Mouse (Mus musculus): Measurements from ENCODE around the gene Tat. TPM values are rescaled to one million over a fixed set of nuclear protein-coding genes. Genes with fewer than 3 reads are reported as not detected.

Gene Tat
- polyA plus RNA-seq, 1 experiment: not detected

GRCm38 (mm10) chr8:109961693-109962367 lies 28.4 kb upstream of the Tat start, which contains the start of gene Marveld3:
TSS of gene Marveld3 (minus strand) at chr8:109962203.
- peaks cover 5% of the 10 kb centered on the region; the same call in 1 of the 2 replicates for H3K4me1 ChIP-seq (ENCODE audit: control insufficient read depth, insufficient read depth, insufficient read length)
- H3K36me3 ChIP-seq (ENCODE audit: control insufficient read depth, insufficient read depth, low read length): no peaks in the 10 kb centered on the region
- H3K27me3 ChIP-seq (ENCODE audit: control insufficient read depth, insufficient read depth, low read length): peaks cover 7% of the 10 kb centered on the region
- peak within 1 kb of the TSS; percentile 35; the same call in 1 of the 2 replicates for H3K4me3 ChIP-seq (ENCODE audit: extremely low read depth, insufficient read depth, insufficient read length)
- no peak within 1 kb of the TSS for H3K27ac ChIP-seq (ENCODE audit: insufficient read depth, low read length)
- TF ChIP-seq POLR2A (IDR thresholded peaks at IDR 0.05; ENCODE audit: low read depth, low read length) (no peak), CTCF (IDR thresholded peaks at IDR 0.05; ENCODE audit: extremely low read depth, insufficient read depth, insufficient read length, insufficient replicate concordance) (peak; percentile 62; the same call in 1 of the 2 replicates)
- DNase-seq (ENCODE audit: low read depth in 1 of 2, low spot score in 2 of 2): peak in 1 of 2 experiments; percentile 18
- WGBS: 9% methylated on average over 64 of the region's 64 CpGs

DNA sequence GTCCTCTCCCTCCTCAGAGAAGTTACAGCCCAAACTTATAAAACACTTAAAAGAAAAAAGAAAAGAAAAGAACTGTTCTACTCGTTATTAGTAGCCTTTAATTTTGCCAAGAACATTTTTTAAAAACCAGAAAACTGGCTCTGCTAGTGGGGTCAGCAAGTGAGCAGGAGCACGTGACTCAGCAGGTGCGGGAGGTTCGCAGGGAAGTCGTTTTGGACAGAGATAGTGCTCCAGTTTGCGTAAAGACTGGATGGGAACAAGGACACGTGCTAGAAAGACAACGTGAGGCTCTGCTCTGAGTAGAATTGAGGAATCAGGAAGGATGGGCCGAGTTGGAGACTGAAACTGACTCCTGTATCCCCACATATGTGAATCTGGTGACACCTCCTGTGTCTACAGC lies 27.3 kb upstream of the Tat start:
- Histone ChIP-seq H3K4me1 (ENCODE audit: control insufficient read depth, insufficient read depth, insufficient read length) (peaks cover 5% of the 10 kb centered on the region; the same call in 1 of the 2 replicates), H3K4me3 (ENCODE audit: extremely low read depth, insufficient read depth, insufficient read length) (no peak overlapping the region), H3K27ac (ENCODE audit: insufficient read depth, low read length) (no peak overlapping the region), H3K36me3 (ENCODE audit: control insufficient read depth, insufficient read depth, low read length) (no peaks in the 10 kb centered on the region), H3K27me3 (ENCODE audit: control insufficient read depth, insufficient read depth, low read length) (peaks cover 7% of the 10 kb centered on the region)
- WGBS: 67% methylated on average over 9 of the region's 9 CpGs
- no peak for TF ChIP-seq POLR2A (IDR thresholded peaks at IDR 0.05; ENCODE audit: low read depth, low read length)
- TF ChIP-seq CTCF (IDR thresholded peaks at IDR 0.05; ENCODE audit: extremely low read depth, insufficient read depth, insufficient read length, insufficient replicate concordance): no peak
- no peak for DNase-seq (ENCODE audit: low read depth in 1 of 2, low spot score in 2 of 2)

DNA sequence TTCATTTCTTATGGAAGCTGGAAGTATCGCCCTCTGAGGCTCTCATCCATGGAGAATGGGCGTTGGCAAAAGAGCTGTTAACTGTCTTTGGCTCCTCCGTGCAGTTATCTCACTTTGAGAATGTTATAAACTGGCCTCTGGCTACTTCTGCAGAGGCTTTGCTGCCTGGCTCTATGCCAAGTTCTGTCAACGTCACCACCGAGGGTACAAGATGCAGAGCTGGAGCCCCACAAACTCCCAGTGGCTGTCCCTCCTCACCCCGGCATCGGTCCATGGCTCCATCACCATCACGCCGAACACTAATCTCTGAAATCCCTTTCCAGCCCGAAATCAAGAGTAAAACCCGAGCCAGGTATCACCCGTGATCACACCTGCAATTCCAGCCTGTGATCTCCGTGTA lies 26.8 kb upstream of the Tat start:
- no peak overlapping the region for H3K4me3 ChIP-seq (ENCODE audit: extremely low read depth, insufficient read depth, insufficient read length)
- peaks cover 5% of the 10 kb centered on the region; the same call in 1 of the 2 replicates for H3K4me1 ChIP-seq (ENCODE audit: control insufficient read depth, insufficient read depth, insufficient read length)
- no peak for DNase-seq (ENCODE audit: low read depth in 1 of 2, low spot score in 2 of 2)
- H3K27me3 ChIP-seq (ENCODE audit: control insufficient read depth, insufficient read depth, low read length): peaks cover 7% of the 10 kb centered on the region
- TF ChIP-seq POLR2A (IDR thresholded peaks at IDR 0.05; ENCODE audit: low read depth, low read length) (no peak), CTCF (IDR thresholded peaks at IDR 0.05; ENCODE audit: extremely low read depth, insufficient read depth, insufficient read length, insufficient replicate concordance) (no peak)
- H3K27ac ChIP-seq (ENCODE audit: insufficient read depth, low read length): no peak overlapping the region
- H3K36me3 ChIP-seq (ENCODE audit: control insufficient read depth, insufficient read depth, low read length): no peaks in the 10 kb centered on the region
- WGBS: 72% methylated on average over 13 of the region's 13 CpGs

GRCm38 (mm10) chr8:109964106-109964505 lies 26.1 kb upstream of the Tat start:
- no peak overlapping the region for H3K4me3 ChIP-seq (ENCODE audit: extremely low read depth, insufficient read depth, insufficient read length)
- H3K27ac ChIP-seq (ENCODE audit: insufficient read depth, low read length): no peak overlapping the region
- peaks cover 5% of the 10 kb centered on the region; the same call in 1 of the 2 replicates for H3K4me1 ChIP-seq (ENCODE audit: control insufficient read depth, insufficient read depth, insufficient read length)
- peaks cover 9% of the 10 kb centered on the region for H3K27me3 ChIP-seq (ENCODE audit: control insufficient read depth, insufficient read depth, low read length)
- WGBS: 62% methylated on average over 4 of the region's 4 CpGs
- no peaks in the 10 kb centered on the region for H3K36me3 ChIP-seq (ENCODE audit: control insufficient read depth, insufficient read depth, low read length)
- TF ChIP-seq CTCF (IDR thresholded peaks at IDR 0.05; ENCODE audit: extremely low read depth, insufficient read depth, insufficient read length, insufficient replicate concordance): no peak
- DNase-seq (ENCODE audit: low read depth in 1 of 2, low spot score in 2 of 2): no peak

DNA sequence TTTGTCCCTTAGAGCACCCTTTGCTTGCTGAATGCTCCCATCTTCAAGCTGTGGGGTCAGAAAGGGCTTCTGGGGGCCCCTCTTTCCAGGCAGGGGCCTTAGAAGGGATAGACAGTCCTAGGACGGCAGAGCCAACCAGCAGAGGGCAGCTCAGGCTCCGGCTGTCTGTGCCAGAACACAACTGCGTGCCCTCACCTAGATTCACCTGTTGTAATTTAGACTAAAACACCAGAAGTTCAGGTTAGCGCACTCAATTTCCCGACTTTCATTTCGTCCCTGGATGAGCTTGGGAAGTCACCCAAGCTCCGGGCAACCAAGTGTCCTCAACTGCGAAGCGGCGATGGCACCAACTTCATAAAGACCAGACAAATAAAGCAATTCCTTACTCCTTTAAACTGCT lies 21.4 kb upstream of the Tat start:
- DNase-seq (ENCODE audit: low read depth in 1 of 2, low spot score in 2 of 2): no peak
- no peak for TF ChIP-seq POLR2A (IDR thresholded peaks at IDR 0.05; ENCODE audit: low read depth, low read length)
- TF ChIP-seq CTCF (IDR thresholded peaks at IDR 0.05; ENCODE audit: extremely low read depth, insufficient read depth, insufficient read length, insufficient replicate concordance): no peak
- Histone ChIP-seq H3K27ac (ENCODE audit: insufficient read depth, low read length) (no peak overlapping the region), H3K27me3 (ENCODE audit: control insufficient read depth, insufficient read depth, low read length) (peaks cover 2% of the 10 kb centered on the region; the same call in 1 of the 2 replicates), H3K4me3 (ENCODE audit: extremely low read depth, insufficient read depth, insufficient read length) (no peak overlapping the region), H3K4me1 (ENCODE audit: control insufficient read depth, insufficient read depth, insufficient read length) (no peaks in the 10 kb centered on the region), H3K36me3 (ENCODE audit: control insufficient read depth, insufficient read depth, low read length) (no peaks in the 10 kb centered on the region)
- 54% methylated on average over 10 of the region's 10 CpGs for WGBS

DNA sequence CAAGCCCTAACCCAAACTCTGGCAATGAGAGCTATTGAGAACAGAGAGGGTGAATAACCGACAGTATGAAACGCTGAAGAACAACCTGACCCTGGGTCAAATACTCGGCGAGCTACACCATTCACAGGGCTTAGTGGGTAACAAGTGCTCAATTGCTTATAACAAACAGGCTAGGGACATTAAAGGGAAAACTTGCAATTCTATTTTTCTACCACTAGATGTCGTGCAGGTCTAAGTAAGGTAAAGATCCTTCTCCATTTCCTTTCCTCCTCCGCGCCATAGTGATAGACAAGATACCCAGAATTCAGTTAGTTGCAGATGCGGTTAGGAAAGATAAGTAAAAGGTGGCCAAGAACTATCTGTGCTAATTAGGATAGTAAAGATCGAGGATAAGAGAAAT lies 19.9 kb upstream of the Tat start:
- Histone ChIP-seq H3K27ac (ENCODE audit: insufficient read depth, low read length) (no peak overlapping the region), H3K27me3 (ENCODE audit: control insufficient read depth, insufficient read depth, low read length) (peaks cover 2% of the 10 kb centered on the region; the same call in 1 of the 2 replicates), H3K4me3 (ENCODE audit: extremely low read depth, insufficient read depth, insufficient read length) (no peak overlapping the region), H3K4me1 (ENCODE audit: control insufficient read depth, insufficient read depth, insufficient read length) (no peaks in the 10 kb centered on the region), H3K36me3 (ENCODE audit: control insufficient read depth, insufficient read depth, low read length) (no peaks in the 10 kb centered on the region)
- WGBS: 9% methylated on average over 9 of the region's 9 CpGs
- DNase-seq (ENCODE audit: low read depth in 1 of 2, low spot score in 2 of 2): no peak
- 0 out of 2 replicates have a peak, but pooled peaks have one; percentile 11 for TF ChIP-seq CTCF (IDR thresholded peaks at IDR 0.05; ENCODE audit: extremely low read depth, insufficient read depth, insufficient read length, insufficient replicate concordance)
- TF ChIP-seq POLR2A (IDR thresholded peaks at IDR 0.05; ENCODE audit: low read depth, low read length): no peak

DNA sequence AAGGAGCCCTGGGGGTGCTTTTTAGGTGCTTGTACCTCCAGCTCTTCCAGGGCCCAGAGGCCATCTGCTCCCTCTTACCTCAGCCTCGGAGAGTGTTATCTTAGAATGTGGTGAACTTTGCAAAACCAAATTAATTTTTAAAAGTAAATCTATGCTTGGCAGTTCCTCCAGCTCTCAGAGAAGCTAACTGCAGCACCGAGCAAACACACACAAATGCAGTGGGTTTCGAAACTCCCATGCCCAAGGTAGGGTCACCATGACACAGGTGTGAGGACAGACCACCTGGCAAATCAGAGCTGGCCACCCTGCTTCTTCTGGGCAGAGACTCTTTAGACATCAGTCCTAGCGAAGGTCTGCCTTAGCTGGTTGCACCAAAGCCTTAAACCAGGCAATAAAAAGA lies 17.3 kb upstream of the Tat start:
- H3K27me3 ChIP-seq (ENCODE audit: control insufficient read depth, insufficient read depth, low read length): peaks cover 2% of the 10 kb centered on the region; the same call in 1 of the 2 replicates
- no peak for DNase-seq (ENCODE audit: low read depth in 1 of 2, low spot score in 2 of 2)
- H3K4me1 ChIP-seq (ENCODE audit: control insufficient read depth, insufficient read depth, insufficient read length): no peaks in the 10 kb centered on the region
- TF ChIP-seq POLR2A (IDR thresholded peaks at IDR 0.05; ENCODE audit: low read depth, low read length): no peak
- TF ChIP-seq CTCF (IDR thresholded peaks at IDR 0.05; ENCODE audit: extremely low read depth, insufficient read depth, insufficient read length, insufficient replicate concordance): no peak
- no peak overlapping the region for H3K4me3 ChIP-seq (ENCODE audit: extremely low read depth, insufficient read depth, insufficient read length)
- no peaks in the 10 kb centered on the region for H3K36me3 ChIP-seq (ENCODE audit: control insufficient read depth, insufficient read depth, low read length)
- no peak overlapping the region for H3K27ac ChIP-seq (ENCODE audit: insufficient read depth, low read length)
- WGBS: 81% methylated on average over 4 of the region's 4 CpGs

All from spleen, adult 2 months (tissue).